Mouse (Mus musculus): ENCODE data around the gene Tmed5.
"Not testable (repeated sequence)": the region's sequence is repeated elsewhere in the genome, so short reads cannot be mapped to it uniquely, and the experiment has no call there.

Gene Tmed5

GRCm38 (mm10) chr5:108104306-108104705, 28.1 kb downstream of the Tmed5 start:
- H3K4me3 ChIP-seq (replicated peaks; ENCODE audit: low read length) = no peak overlapping the region
- H3K9me3 ChIP-seq (ENCODE audit: low read length) = no peaks in the 10 kb centered on the region
- peaks cover 63% of the 10 kb centered on the region for H3K4me1 ChIP-seq (replicated peaks; ENCODE audit: low read depth, low read length)
- H3K27me3 ChIP-seq (ENCODE audit: insufficient read depth, low read length) = no peaks in the 10 kb centered on the region
- peaks cover 90% of the 10 kb centered on the region for H3K36me3 ChIP-seq (ENCODE audit: insufficient read depth, low read length)
- TF ChIP-seq NANOG (IDR thresholded peaks at IDR 0.05; ENCODE audit: borderline replicate concordance, low read length) (no peak), CTCF (conservative IDR thresholded peaks at IDR 0.05; ENCODE audit: low read length) (no peak), POU5F1 (IDR thresholded peaks at IDR 0.05; ENCODE audit: borderline replicate concordance, low read length) (no peak)

- peaks cover 90% of the 10 kb centered on the region for H3K36me3 ChIP-seq (ENCODE audit: insufficient read depth, low read length)
- TF ChIP-seq CTCF (conservative IDR thresholded peaks at IDR 0.05; ENCODE audit: low read length) (no peak), NANOG (IDR thresholded peaks at IDR 0.05; ENCODE audit: borderline replicate concordance, low read length) (no peak), POU5F1 (IDR thresholded peaks at IDR 0.05; ENCODE audit: borderline replicate concordance, low read length) (no peak)
- no peaks in the 10 kb centered on the region for H3K27me3 ChIP-seq (ENCODE audit: insufficient read depth, low read length)
- H3K4me3 ChIP-seq (replicated peaks; ENCODE audit: low read length) = no peak overlapping the region
- no peaks in the 10 kb centered on the region for H3K9me3 ChIP-seq (ENCODE audit: low read length)
- peaks cover 92% of the 10 kb centered on the region for H3K4me1 ChIP-seq (replicated peaks; ENCODE audit: low read depth, low read length)
Observed at GRCm38 (mm10) chr5:108100196-108100595, 32.2 kb downstream of the Tmed5 start.

DNA sequence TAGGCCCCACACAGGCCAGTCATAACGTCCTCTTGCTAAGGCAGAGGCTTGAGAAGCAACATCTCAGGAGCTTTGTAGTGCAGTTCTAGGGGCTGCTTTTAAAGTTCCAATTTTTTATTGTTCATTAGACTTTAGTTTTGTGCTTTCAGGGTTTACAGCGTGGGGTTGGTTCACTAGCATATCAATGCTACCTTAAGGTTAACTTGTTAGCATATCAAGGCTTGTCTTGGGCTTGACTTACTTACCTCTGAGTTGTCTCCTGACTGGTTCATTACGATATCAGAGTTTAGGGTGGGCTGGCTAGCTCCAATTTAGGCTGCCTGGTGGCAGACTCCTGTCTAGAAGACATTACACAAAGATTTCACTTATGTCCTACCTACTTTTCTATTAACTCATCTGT, 34.7 kb downstream of the Tmed5 start:
- peak overlapping the region; percentile 18; the same call in 1 of the 2 replicates for H3K4me3 ChIP-seq (replicated peaks; ENCODE audit: low read length)
- H3K36me3 ChIP-seq (ENCODE audit: insufficient read depth, low read length) = peaks cover 90% of the 10 kb centered on the region
- H3K27me3 ChIP-seq (ENCODE audit: insufficient read depth, low read length) = no peaks in the 10 kb centered on the region
- peaks cover 78% of the 10 kb centered on the region for H3K4me1 ChIP-seq (replicated peaks; ENCODE audit: low read depth, low read length)
- TF ChIP-seq NANOG (IDR thresholded peaks at IDR 0.05; ENCODE audit: borderline replicate concordance, low read length) (no peak), POU5F1 (IDR thresholded peaks at IDR 0.05; ENCODE audit: borderline replicate concordance, low read length) (0 out of 2 replicates have a peak, but pooled peaks have one; percentile 35)
- H3K9me3 ChIP-seq (ENCODE audit: low read length) = no peaks in the 10 kb centered on the region

GRCm38 (mm10) chr5:108092731-108093130, 39.7 kb downstream of the Tmed5 start:
- H3K4me1 ChIP-seq (replicated peaks; ENCODE audit: low read depth, low read length) = peaks cover 55% of the 10 kb centered on the region
- not testable (repeated sequence) for H3K9me3 ChIP-seq (ENCODE audit: low read length); H3K27me3 ChIP-seq (ENCODE audit: insufficient read depth, low read length); H3K4me3 ChIP-seq (replicated peaks; ENCODE audit: low read length)
- H3K36me3 ChIP-seq (ENCODE audit: insufficient read depth, low read length) = peaks cover 94% of the 10 kb centered on the region

DNA sequence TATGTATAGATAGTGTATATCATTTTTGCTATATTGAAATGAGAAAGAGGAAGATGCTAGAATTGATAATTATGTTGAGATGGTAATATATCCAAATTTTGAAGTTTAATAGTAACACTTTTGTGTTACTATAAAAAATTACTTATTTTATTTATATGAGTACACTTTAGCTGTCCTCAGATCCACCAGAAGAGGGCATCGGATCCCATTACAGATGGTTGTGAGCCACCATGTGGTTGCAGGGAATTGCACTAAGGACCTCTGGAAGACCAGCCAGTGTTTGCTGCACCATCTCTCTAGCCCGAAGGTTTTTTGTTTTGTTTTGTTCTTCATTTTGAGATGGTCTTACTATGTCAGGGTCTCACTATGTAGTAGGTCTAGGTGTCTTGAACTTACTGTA, 47.0 kb downstream of the Tmed5 start:
- H3K27me3 ChIP-seq (ENCODE audit: insufficient read depth, low read length) = no peaks in the 10 kb centered on the region
- no peak overlapping the region for H3K4me3 ChIP-seq (replicated peaks; ENCODE audit: low read length)
- H3K36me3 ChIP-seq (ENCODE audit: insufficient read depth, low read length) = peaks cover 95% of the 10 kb centered on the region
- TF ChIP-seq POU5F1 (IDR thresholded peaks at IDR 0.05; ENCODE audit: borderline replicate concordance, low read length) (no peak), CTCF (conservative IDR thresholded peaks at IDR 0.05; ENCODE audit: low read length) (no peak; the same call in 1 of the 2 replicates), NANOG (IDR thresholded peaks at IDR 0.05; ENCODE audit: borderline replicate concordance, low read length) (no peak)
- no peaks in the 10 kb centered on the region for H3K9me3 ChIP-seq (ENCODE audit: low read length)
- H3K4me1 ChIP-seq (replicated peaks; ENCODE audit: low read depth, low read length) = peaks cover 68% of the 10 kb centered on the region

GRCm38 (mm10) chr5:108082380-108082779, 50.0 kb downstream of the Tmed5 start:
- H3K9me3 ChIP-seq (ENCODE audit: low read length) = no peaks in the 10 kb centered on the region
- no peak overlapping the region for H3K4me3 ChIP-seq (replicated peaks; ENCODE audit: low read length)
- no peaks in the 10 kb centered on the region for H3K27me3 ChIP-seq (ENCODE audit: insufficient read depth, low read length)
- peaks cover 84% of the 10 kb centered on the region for H3K4me1 ChIP-seq (replicated peaks; ENCODE audit: low read depth, low read length)
- TF ChIP-seq CTCF (conservative IDR thresholded peaks at IDR 0.05; ENCODE audit: low read length) (peak; percentile 68), POU5F1 (IDR thresholded peaks at IDR 0.05; ENCODE audit: borderline replicate concordance, low read length) (no peak), NANOG (IDR thresholded peaks at IDR 0.05; ENCODE audit: borderline replicate concordance, low read length) (no peak)
- peaks cover 93% of the 10 kb centered on the region for H3K36me3 ChIP-seq (ENCODE audit: insufficient read depth, low read length)

DNA sequence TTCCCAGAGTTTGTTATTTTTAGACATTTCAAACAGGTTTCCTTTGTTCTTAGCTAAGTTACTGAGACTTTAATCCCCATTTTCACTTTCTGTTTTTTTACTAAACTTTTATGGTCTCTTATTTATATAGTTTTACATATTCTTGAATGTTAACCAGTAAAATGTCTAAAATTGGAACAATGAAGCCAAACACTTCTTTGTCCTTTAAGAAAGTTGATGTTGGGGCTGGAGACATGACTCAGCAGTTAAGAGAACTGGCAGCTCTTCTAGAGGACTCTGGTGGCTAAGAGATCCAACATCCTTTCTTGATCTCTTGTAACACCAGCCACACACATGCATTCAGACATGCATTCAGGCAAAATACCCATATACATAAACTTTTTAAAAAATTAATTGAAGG, 52.8 kb downstream of the Tmed5 start:
- TF ChIP-seq POU5F1 (IDR thresholded peaks at IDR 0.05; ENCODE audit: borderline replicate concordance, low read length) (no peak), NANOG (IDR thresholded peaks at IDR 0.05; ENCODE audit: borderline replicate concordance, low read length) (no peak), CTCF (conservative IDR thresholded peaks at IDR 0.05; ENCODE audit: low read length) (no peak)
- H3K4me1 ChIP-seq (replicated peaks; ENCODE audit: low read depth, low read length) = peaks cover 75% of the 10 kb centered on the region

GRCm38 (mm10) chr5:108076833-108077540, 55.4 kb downstream of the Tmed5 start:
- no peaks in the 10 kb centered on the region for H3K9me3 ChIP-seq (ENCODE audit: low read length)
- H3K4me1 ChIP-seq (replicated peaks; ENCODE audit: low read depth, low read length) = peaks cover 81% of the 10 kb centered on the region
- TF ChIP-seq NANOG (IDR thresholded peaks at IDR 0.05; ENCODE audit: borderline replicate concordance, low read length) (peak; percentile 96), CTCF (conservative IDR thresholded peaks at IDR 0.05; ENCODE audit: low read length) (no peak), POU5F1 (IDR thresholded peaks at IDR 0.05; ENCODE audit: borderline replicate concordance, low read length) (peak; percentile 99)

More for the DNA sequence above, 52.8 kb downstream of the Tmed5 start:
- no peaks in the 10 kb centered on the region for H3K9me3 ChIP-seq (ENCODE audit: low read length)
- H3K27me3 ChIP-seq (ENCODE audit: insufficient read depth, low read length) = no peaks in the 10 kb centered on the region
- H3K4me3 ChIP-seq (replicated peaks; ENCODE audit: low read length) = peak overlapping the region; percentile 68
- peaks cover 80% of the 10 kb centered on the region for H3K36me3 ChIP-seq (ENCODE audit: insufficient read depth, low read length)

DNA sequence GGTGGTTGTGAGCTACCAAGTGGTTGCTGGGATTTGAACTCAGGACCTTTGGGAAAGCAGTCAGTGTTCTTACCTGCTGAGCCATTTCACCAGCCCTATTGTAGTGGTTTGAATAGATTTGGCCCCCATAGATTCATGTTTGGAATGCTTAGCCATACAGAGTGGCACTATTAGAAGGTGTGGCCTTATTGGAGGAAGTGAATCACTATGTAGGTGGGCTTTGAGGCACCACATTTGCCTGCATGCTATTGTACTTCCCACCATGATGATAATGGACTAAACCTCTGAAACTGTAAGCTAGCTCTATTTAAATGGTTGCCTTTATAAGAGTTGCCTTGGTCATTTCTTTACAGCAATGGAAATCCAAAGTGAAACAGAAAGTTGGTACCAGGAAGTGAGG, 56.2 kb downstream of the Tmed5 start:
- H3K4me1 ChIP-seq (replicated peaks; ENCODE audit: low read depth, low read length) = peaks cover 81% of the 10 kb centered on the region

More at GRCm38 (mm10) chr5:108076833-108077540, 55.4 kb downstream of the Tmed5 start:
- Histone ChIP-seq H3K36me3 (ENCODE audit: insufficient read depth, low read length) (peaks cover 81% of the 10 kb centered on the region), H3K4me3 (replicated peaks; ENCODE audit: low read length) (peak overlapping the region; percentile 68), H3K27me3 (ENCODE audit: insufficient read depth, low read length) (no peaks in the 10 kb centered on the region)

More for the DNA sequence above, 56.2 kb downstream of the Tmed5 start:
- no peaks in the 10 kb centered on the region for H3K27me3 ChIP-seq (ENCODE audit: insufficient read depth, low read length)
- H3K9me3 ChIP-seq (ENCODE audit: low read length) = no peaks in the 10 kb centered on the region
- peak overlapping the region; percentile 68 for H3K4me3 ChIP-seq (replicated peaks; ENCODE audit: low read length)
- TF ChIP-seq NANOG (IDR thresholded peaks at IDR 0.05; ENCODE audit: borderline replicate concordance, low read length) (peak; percentile 60), CTCF (conservative IDR thresholded peaks at IDR 0.05; ENCODE audit: low read length) (no peak)
- peaks cover 81% of the 10 kb centered on the region for H3K36me3 ChIP-seq (ENCODE audit: insufficient read depth, low read length)
